Mouse (Mus musculus) embryonic fibroblast, embryonic 13.5 days (primary cell): ENCODE results near the gene Cab39l. TPM values are rescaled to one million over a fixed set of nuclear protein-coding genes. Genes with fewer than 3 reads are reported as not detected.

Experiments
- H3K27ac ChIP-seq: 2 replicates; pipeline ENCODE4 v1.5.1; 2012; ENCODE audit warnings: low read length, control low read depth, inconsistent platforms; ENCODE audit not compliant: insufficient read depth
- H3K4me1 ChIP-seq: 2 replicates; pipeline ENCODE4 v1.6.1; 2011; ENCODE audit warnings: low read length; ENCODE audit not compliant: control insufficient read depth, insufficient read depth
- H3K4me3 ChIP-seq: 2 replicates; pipeline ENCODE4 v1.5.1; 2011; ENCODE audit warnings: mild to moderate bottlenecking, control low read depth, low read length; ENCODE audit not compliant: insufficient read depth
- CTCF ChIP-seq: IDR thresholded peaks from 2 replicates; pipeline ENCODE4 v1.5.1; 2011; ENCODE audit warnings: mild to moderate bottlenecking, control low read depth, low read length, moderate library complexity, borderline replicate concordance; ENCODE audit not compliant: insufficient read depth
- POLR2A ChIP-seq: IDR thresholded peaks from 2 replicates; pipeline ENCODE4 v1.6.1; 2011; ENCODE audit warnings: low read depth, mild to moderate bottlenecking, control low read depth, low read length, moderate library complexity
- polyA plus RNA-seq: library from polyadenylated mRNA; stranded (reverse); fragments of >200 nt; gene quantifications from 2 replicates; pipeline ENCODE4 v1.2.4, GENCODE M21; 2011; ENCODE audit warnings: low read depth; ENCODE audit not compliant: missing spikeins, insufficient read length

The Cab39l gene
- polyA plus RNA-seq, 1 experiment, result 32.3 TPM

DNA sequence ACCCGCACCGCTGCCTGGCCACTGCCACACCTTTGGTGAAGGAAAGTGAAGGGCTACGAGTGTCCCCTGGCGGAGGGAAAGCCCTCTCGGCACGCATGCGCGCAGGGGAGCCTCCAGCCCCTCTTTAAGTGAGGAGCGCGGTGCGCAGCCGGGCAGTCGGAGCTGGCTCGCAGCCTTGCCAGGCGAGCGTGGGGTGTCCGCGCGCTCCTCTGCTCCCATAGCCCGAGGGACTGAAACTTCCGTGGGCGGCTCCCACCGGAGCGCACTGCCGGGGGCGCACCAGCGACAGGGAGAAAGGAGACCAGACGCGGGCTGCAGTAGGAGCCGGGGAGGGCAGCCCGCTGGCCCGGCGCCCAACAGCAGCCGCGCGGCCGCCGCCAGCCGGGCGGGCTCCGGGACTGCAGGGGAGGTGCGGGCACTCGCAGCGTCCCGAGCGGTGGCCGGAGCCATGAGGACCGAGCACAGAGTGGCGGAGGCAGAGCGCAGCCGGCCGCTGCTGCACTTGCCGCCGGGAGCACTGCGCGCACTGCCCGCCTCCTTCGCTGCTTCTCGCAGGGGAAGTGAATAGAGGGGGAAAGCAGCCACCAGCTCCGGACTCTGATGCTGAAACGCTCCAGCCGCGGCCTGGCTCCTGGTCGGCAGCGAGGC is 184.5 kb downstream of the Cab39l start, which contains the start of gene Shisa2:
Gene Shisa2 (plus strand): TSS at position 151 of the 648 bp plus-strand sequence.
- peak within 1 kb of the TSS; percentile 50 for H3K4me3 ChIP-seq

GRCm38 (mm10) chr14:59625806-59626364 is 185.1 kb downstream of the Cab39l start:
- H3K4me1 ChIP-seq, result no peaks in the 10 kb centered on the region
- H3K27ac ChIP-seq, result no peak overlapping the region
- TF ChIP-seq POLR2A (no peak), CTCF (no peak)
- H3K4me3 ChIP-seq, result peak overlapping the region; percentile 50

More for the DNA sequence above, 184.5 kb downstream of the Cab39l start, which contains the start of gene Shisa2:
- Histone ChIP-seq H3K27ac (no peak within 1 kb of the TSS), H3K4me1 (no peaks in the 10 kb centered on the region)
- TF ChIP-seq CTCF (peak; percentile 29; the same call in 1 of the 2 replicates), POLR2A (peak; percentile 38; the same call in 1 of the 2 replicates)

- Histone ChIP-seq H3K4me3 (no peak overlapping the region), H3K27ac (no peak overlapping the region), H3K4me1 (no peaks in the 10 kb centered on the region)
- TF ChIP-seq CTCF (no peak), POLR2A (no peak)
These were observed 185.9 kb downstream of the Cab39l start for GRCm38 (mm10) chr14:59626711-59627110.

DNA sequence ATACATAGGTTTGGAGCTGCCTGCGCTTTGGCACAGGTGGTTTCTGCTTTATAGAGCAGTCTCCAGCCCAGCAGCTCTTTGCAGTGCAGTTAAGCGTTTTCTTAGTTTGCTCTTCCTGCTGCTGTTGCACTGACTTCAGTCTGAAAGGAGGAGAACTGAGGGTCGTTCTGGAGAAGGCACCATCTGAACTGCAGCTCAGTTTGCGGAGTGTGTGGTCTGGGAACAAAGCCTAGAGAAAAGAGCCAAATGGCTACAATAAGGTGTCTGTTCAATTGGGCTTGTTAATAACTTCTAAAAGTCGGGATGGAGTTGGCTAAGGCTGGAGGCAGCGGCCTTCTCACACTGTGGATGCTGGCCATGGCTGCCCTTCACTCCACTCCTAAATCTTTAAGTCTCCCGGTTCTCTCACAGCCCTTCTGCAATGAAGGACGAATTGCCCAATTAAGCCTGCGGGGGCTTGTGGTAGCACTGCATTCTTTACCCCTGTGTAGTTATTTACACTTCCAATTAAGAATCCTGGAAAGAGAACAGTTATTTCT is 186.4 kb downstream of the Cab39l start:
- no peak for TF ChIP-seq POLR2A
- TF ChIP-seq CTCF, result no peak
- H3K4me1 ChIP-seq, result no peaks in the 10 kb centered on the region
- no peak overlapping the region for H3K27ac ChIP-seq
- H3K4me3 ChIP-seq, result no peak overlapping the region

DNA sequence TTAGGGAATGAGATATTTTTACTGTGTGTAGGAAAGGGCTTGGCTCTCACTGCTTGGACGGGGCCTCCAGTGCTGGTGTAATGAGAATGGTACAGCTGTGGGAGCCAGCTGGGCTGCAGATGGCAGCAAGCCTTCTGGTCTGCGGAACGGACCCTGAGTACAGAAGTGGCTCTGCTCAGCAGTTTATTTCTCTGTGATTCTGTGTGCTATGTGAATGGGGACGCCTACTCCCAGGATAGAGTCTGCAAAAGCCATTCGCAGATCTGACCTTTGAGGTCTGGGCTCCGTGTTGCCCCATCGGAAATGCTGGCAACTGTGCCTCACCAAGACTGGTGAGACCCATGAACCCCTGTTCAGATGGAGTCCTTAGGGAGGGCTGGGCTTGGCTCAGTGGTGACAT is 187.1 kb downstream of the Cab39l start:
- Histone ChIP-seq H3K4me3 (no peak overlapping the region), H3K27ac (no peak overlapping the region)

GRCm38 (mm10) chr14:59629308-59629707 is 188.5 kb downstream of the Cab39l start:
- Histone ChIP-seq H3K4me1 (no peaks in the 10 kb centered on the region), H3K27ac (no peak overlapping the region), H3K4me3 (no peak overlapping the region)
- TF ChIP-seq CTCF, result no peak
- TF ChIP-seq POLR2A, result no peak

More for the DNA sequence above, 187.1 kb downstream of the Cab39l start:
- no peak for TF ChIP-seq CTCF
- TF ChIP-seq POLR2A, result no peak
- H3K4me1 ChIP-seq, result no peaks in the 10 kb centered on the region

- Histone ChIP-seq H3K27ac (no peak overlapping the region), H3K4me1 (no peaks in the 10 kb centered on the region), H3K4me3 (no peak overlapping the region)
- TF ChIP-seq POLR2A (no peak), CTCF (no peak)
These were observed 189.3 kb downstream of the Cab39l start for GRCm38 (mm10) chr14:59630096-59630495.

- TF ChIP-seq CTCF (no peak), POLR2A (no peak)
- Histone ChIP-seq H3K4me3 (no peak overlapping the region), H3K4me1 (no peaks in the 10 kb centered on the region), H3K27ac (no peak overlapping the region)
These were observed 191.3 kb downstream of the Cab39l start for GRCm38 (mm10) chr14:59632067-59632466.

GRCm38 (mm10) chr14:59633295-59633898 is 192.6 kb downstream of the Cab39l start:
- TF ChIP-seq POLR2A (no peak), CTCF (no peak)
- Histone ChIP-seq H3K4me3 (no peak overlapping the region), H3K4me1 (no peaks in the 10 kb centered on the region), H3K27ac (no peak overlapping the region)

GRCm38 (mm10) chr14:59633988-59634387 is 193.2 kb downstream of the Cab39l start:
- Histone ChIP-seq H3K27ac (no peak overlapping the region), H3K4me1 (no peaks in the 10 kb centered on the region), H3K4me3 (no peak overlapping the region)
- TF ChIP-seq POLR2A (no peak), CTCF (no peak)

Other genes starting within 250 kb of the Cab39l start
- 46.9 and 50.2 TPM in 2 replicates for gene Rcbtb1, start 239.8 kb upstream of the Cab39l start, polyA plus RNA-seq
- gene Gm6904, start 180.8 kb upstream of the Cab39l start, polyA plus RNA-seq, result not detected in 2 replicates
- gene Phf11a, start 143.4 kb upstream of the Cab39l start, polyA plus RNA-seq, result not detected in 2 replicates
- not detected in 2 replicates for gene Phf11b, start 99.6 kb upstream of the Cab39l start, polyA plus RNA-seq
- 7.8 and 9.5 TPM in 2 replicates for gene Phf11d, start 75.5 kb upstream of the Cab39l start, polyA plus RNA-seq
- gene Phf11c, start 45.6 kb upstream of the Cab39l start, polyA plus RNA-seq, result 0.73 and 1.4 TPM in 2 replicates
- 8.0 and 8.4 TPM in 2 replicates for gene Setdb2, start 88 bp upstream of the Cab39l start, polyA plus RNA-seq
- 15.8 and 18.6 TPM in 2 replicates for gene Cdadc1, start 157.0 kb downstream of the Cab39l start, polyA plus RNA-seq
- 0.42 and 2.1 TPM in 2 replicates for gene Shisa2, start 184.3 kb downstream of the Cab39l start, polyA plus RNA-seq